Mouse (Mus musculus) spleen, adult 2 months (tissue): ENCODE results near the gene Cpeb2. TPM values are rescaled to one million over a fixed set of nuclear protein-coding genes. Genes with fewer than 3 reads are reported as not detected.

ENCODE experiments used
- DNase-seq, 2 experiments: peaks; one replicate each; pipeline versions ENCODE4 v3.0.0 to v3.0.0-alpha.2; 2012 to 2021; ENCODE audit warnings: low spot score in 2 of 2, low read depth in 1 of 2
- H3K27ac ChIP-seq: fragments of 200-500 bp; 2 replicates; pipeline ENCODE4 v1.5.1; 2012; ENCODE audit warnings: low read length, inconsistent platforms; ENCODE audit not compliant: insufficient read depth
- H3K27me3 ChIP-seq: fragments of 200-500 bp; 2 replicates; pipeline ENCODE4 v1.6.1; 2012; ENCODE audit warnings: mild to moderate bottlenecking, moderate library complexity, low read length, inconsistent platforms; ENCODE audit not compliant: control insufficient read depth, insufficient read depth
- H3K36me3 ChIP-seq: fragments of 200-500 bp; 2 replicates; pipeline ENCODE4 v1.6.1; 2012; ENCODE audit warnings: mild to moderate bottlenecking, low read length, inconsistent platforms; ENCODE audit not compliant: control insufficient read depth, insufficient read depth
- H3K4me1 ChIP-seq: fragments of 200-500 bp; 2 replicates; pipeline ENCODE4 v1.6.1; 2011; ENCODE audit warnings: inconsistent platforms; ENCODE audit not compliant: control insufficient read depth, insufficient read depth, insufficient read length
- H3K4me3 ChIP-seq: fragments of 200-500 bp; 2 replicates; pipeline ENCODE4 v1.5.1; 2011; ENCODE audit warnings: mild to moderate bottlenecking, inconsistent platforms; ENCODE audit not compliant: insufficient read depth, insufficient read length; ENCODE audit errors: extremely low read depth
- CTCF ChIP-seq: fragments of 200-500 bp; IDR thresholded peaks from 2 replicates; pipeline ENCODE4 v1.5.1; 2011; ENCODE audit warnings: mild to moderate bottlenecking, inconsistent platforms; ENCODE audit not compliant: insufficient read depth, insufficient read length, insufficient replicate concordance; ENCODE audit errors: extremely low read depth
- POLR2A ChIP-seq: fragments of 200-500 bp; IDR thresholded peaks from 2 replicates; pipeline ENCODE4 v1.6.1; 2011; ENCODE audit warnings: low read depth, low read length, inconsistent platforms
- WGBS: fragments of 180-500 bp; shearing (Covaris S2); methylation state at CpG from one replicate; pipeline ENCODE4 v1.1.7; 2018; 5-methylcytosine and 5-hydroxymethylcytosine counted together
- polyA plus RNA-seq: library from polyadenylated mRNA; depleted of rRNA; stranded (reverse); fragments of >200 nt; gene quantifications from 2 replicates; pipeline ENCODE4 v1.2.3, GENCODE M21; 2012; rRNA removed

Cpeb2 gene
- 4.7 and 6.5 TPM in 2 replicates for polyA plus RNA-seq

GRCm38 (mm10) chr5:43232480-43233315 lies at the start of gene Cpeb2:
Gene Cpeb2, plus strand, starts transcription at chr5:43233170.
- peak within 1 kb of the TSS; percentile 90 for H3K4me3 ChIP-seq
- TF ChIP-seq POLR2A (peak; percentile 97), CTCF (no peak)
- DNase-seq, result peak; percentile 55 to 88
- no peaks in the 10 kb centered on the region for H3K36me3 ChIP-seq
- WGBS, result under 1% methylated on average over 85 of the region's 89 CpGs
- H3K27ac ChIP-seq, result peak within 1 kb of the TSS; percentile 99
- H3K4me1 ChIP-seq, result no peaks in the 10 kb centered on the region; the same call in 1 of the 2 replicates
- no peaks in the 10 kb centered on the region for H3K27me3 ChIP-seq

GRCm38 (mm10) chr5:43183556-43183955 lies 49.4 kb upstream of the Cpeb2 start:
- Histone ChIP-seq H3K36me3 (no peaks in the 10 kb centered on the region), H3K4me3 (no peak overlapping the region), H3K4me1 (no peaks in the 10 kb centered on the region), H3K27ac (no peak overlapping the region), H3K27me3 (no peaks in the 10 kb centered on the region)
- DNase-seq, result no peak
- TF ChIP-seq CTCF, result no peak

- WGBS, result 56% methylated on average over 3 of the region's 3 CpGs
- H3K27me3 ChIP-seq, result no peaks in the 10 kb centered on the region
- TF ChIP-seq POLR2A (no peak), CTCF (no peak)
Observed at GRCm38 (mm10) chr5:43184834-43185233, 48.1 kb upstream of the Cpeb2 start.

GRCm38 (mm10) chr5:43185478-43185877 lies 47.5 kb upstream of the Cpeb2 start:
- Histone ChIP-seq H3K27me3 (no peaks in the 10 kb centered on the region), H3K4me1 (no peaks in the 10 kb centered on the region), H3K4me3 (no peak overlapping the region), H3K27ac (no peak overlapping the region), H3K36me3 (no peaks in the 10 kb centered on the region)
- WGBS, result 68% methylated on average over 3 of the region's 3 CpGs
- no peak for DNase-seq
- TF ChIP-seq CTCF (no peak), POLR2A (no peak)

More at GRCm38 (mm10) chr5:43184834-43185233, 48.1 kb upstream of the Cpeb2 start:
- no peaks in the 10 kb centered on the region for H3K4me1 ChIP-seq
- no peak overlapping the region for H3K4me3 ChIP-seq
- no peak overlapping the region for H3K27ac ChIP-seq
- H3K36me3 ChIP-seq, result no peaks in the 10 kb centered on the region
- no peak for DNase-seq

GRCm38 (mm10) chr5:43200686-43201085 lies 32.3 kb upstream of the Cpeb2 start:
- Histone ChIP-seq H3K4me3 (no peak overlapping the region), H3K4me1 (no peaks in the 10 kb centered on the region), H3K27ac (no peak overlapping the region), H3K36me3 (no peaks in the 10 kb centered on the region), H3K27me3 (no peaks in the 10 kb centered on the region)
- TF ChIP-seq CTCF (no peak), POLR2A (no peak)
- 90% methylated on average over 4 of the region's 4 CpGs for WGBS
- no peak for DNase-seq

GRCm38 (mm10) chr5:43206495-43207053 lies 26.4 kb upstream of the Cpeb2 start:
- no peak for DNase-seq
- no peaks in the 10 kb centered on the region for H3K27me3 ChIP-seq
- H3K27ac ChIP-seq, result no peak overlapping the region
- no peaks in the 10 kb centered on the region for H3K36me3 ChIP-seq
- H3K4me3 ChIP-seq, result no peak overlapping the region
- WGBS, result 33% methylated on average over 6 of the region's 6 CpGs
- TF ChIP-seq POLR2A (no peak), CTCF (no peak)
- H3K4me1 ChIP-seq, result no peaks in the 10 kb centered on the region

- no peak overlapping the region for H3K4me3 ChIP-seq
- 70% methylated on average over 4 of the region's 4 CpGs for WGBS
- no peaks in the 10 kb centered on the region for H3K27me3 ChIP-seq
- no peak overlapping the region for H3K27ac ChIP-seq
- no peak for DNase-seq
- H3K36me3 ChIP-seq, result no peaks in the 10 kb centered on the region
- no peak for TF ChIP-seq POLR2A
- no peak for TF ChIP-seq CTCF
- no peaks in the 10 kb centered on the region for H3K4me1 ChIP-seq
Observed at GRCm38 (mm10) chr5:43217468-43217867, 15.5 kb upstream of the Cpeb2 start.
